Mouse (Mus musculus) monocyte, adult 5-6 weeks (primary cell): ENCODE measurements at regions not wholly inside any gene's neighbourhood (a gene's known extent, or its start where the extent isn't known, plus 50 kb on each side); places are given as distances from the start of the nearest gene placed in this dataset.

ENCODE experiments used
- ATAC-seq: fragments of 153-309, 156-312 bp; replicated peaks from 2 replicates; pipeline ENCODE4 v1.8.0; 2017; ENCODE audit warnings: mild to moderate bottlenecking; ENCODE audit not compliant: low TSS enrichment, insufficient number of reproducible peaks, severe bottlenecking, poor library complexity, low FRiP score

DNA sequence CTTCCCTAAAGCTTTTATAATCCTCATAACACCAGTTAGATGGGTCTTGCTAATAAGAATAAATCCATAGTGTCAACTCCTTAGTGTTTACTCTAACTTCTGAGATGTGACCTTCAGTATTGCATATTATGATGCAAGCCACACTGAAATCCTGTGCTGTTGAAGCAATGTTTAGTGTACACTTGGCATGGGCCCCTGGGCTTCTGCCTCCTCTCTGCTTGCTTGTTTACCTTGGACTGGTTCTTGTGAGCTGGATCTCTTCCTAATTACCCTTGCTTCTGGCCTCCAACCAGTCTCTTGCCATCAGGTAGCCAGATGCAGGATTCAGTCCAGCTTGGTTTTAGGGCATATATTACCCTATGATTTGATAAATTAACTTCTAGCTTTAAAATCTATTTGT is 57.0 kb downstream of the Rgs2 start:
- peak; percentile 56; the same call in 1 of the 2 replicates for ATAC-seq

DNA sequence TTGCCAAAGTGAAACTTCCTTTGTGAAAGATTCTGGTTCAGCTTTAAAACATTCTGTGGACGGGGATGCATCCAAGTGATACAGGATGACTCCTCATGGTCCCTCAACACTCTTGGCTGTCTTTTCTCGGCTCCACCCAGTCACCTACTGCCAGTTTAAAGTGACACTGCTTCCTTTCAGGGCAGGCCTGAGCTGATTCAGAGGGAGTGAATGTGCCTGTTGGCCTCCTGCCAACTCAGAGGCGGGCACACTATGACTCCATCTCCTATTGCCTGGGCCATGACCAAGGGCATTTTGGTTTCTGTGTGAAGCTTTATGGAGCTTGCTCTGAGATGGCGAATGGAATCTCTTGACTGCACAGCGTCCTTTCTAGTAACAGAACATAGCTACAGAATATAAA is 62.5 kb downstream of the Rgs2 start:
- ATAC-seq = peak; percentile 40; the same call in 1 of the 2 replicates

DNA sequence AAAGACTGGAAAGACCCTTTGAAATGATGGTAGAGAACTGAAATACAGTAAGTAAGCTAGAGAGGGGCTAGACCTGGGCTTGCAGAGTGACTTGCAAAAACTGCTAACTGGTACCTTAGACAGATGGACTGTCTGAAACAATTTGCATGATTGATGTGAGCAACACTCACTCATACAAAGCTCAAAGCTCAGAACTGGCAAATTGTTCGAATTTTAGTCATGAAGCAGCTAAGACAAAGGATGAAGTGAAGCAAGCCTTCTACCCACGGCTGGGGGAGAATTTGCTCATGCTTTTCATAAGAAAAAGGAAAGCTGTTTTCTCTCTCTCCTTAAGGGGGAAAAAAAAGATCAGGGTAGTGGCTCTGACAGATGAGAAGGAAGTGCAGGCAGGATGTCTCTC is 64.5 kb downstream of the Rgs2 start:
- no peak for ATAC-seq

DNA sequence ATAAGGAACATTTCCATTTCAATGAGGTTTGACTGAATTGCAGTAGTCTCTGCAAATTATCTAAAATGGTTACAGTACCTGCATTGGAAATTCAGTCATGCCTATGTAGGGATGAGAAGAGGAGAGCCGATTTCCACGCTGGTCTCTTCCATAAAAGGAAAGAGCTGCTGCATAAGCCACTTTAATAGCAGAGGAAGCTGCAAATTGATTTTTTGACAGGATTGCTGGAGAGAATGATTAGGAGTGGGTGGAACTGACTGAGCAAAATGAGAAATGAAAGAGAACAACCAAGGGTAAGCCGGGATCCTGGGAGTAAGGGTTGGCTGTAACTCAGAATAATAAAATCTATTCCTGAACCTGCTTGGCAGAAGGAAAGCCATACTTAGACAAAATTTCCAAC is 65.4 kb downstream of the Rgs2 start:
- ATAC-seq = no peak

DNA sequence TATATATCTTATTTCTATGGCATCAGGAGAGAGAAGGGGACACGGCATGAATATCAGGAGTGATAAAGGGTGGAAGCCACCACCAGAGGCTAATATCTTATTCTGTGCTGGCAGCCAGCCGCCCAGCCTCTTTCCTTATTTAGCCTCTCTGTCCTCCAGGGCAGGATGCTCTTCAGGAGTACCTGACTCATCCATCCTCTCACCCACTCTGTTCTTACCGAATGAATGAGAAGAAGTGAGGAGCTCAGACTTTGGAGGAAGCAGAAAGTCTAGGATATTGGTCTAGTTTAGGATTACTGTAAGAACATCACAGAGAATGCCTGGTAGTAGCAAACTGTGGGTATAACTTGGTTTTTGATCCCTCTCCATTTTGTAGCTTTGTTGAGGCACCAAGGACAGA is 73.2 kb downstream of the Rgs2 start:
- no peak for ATAC-seq

DNA sequence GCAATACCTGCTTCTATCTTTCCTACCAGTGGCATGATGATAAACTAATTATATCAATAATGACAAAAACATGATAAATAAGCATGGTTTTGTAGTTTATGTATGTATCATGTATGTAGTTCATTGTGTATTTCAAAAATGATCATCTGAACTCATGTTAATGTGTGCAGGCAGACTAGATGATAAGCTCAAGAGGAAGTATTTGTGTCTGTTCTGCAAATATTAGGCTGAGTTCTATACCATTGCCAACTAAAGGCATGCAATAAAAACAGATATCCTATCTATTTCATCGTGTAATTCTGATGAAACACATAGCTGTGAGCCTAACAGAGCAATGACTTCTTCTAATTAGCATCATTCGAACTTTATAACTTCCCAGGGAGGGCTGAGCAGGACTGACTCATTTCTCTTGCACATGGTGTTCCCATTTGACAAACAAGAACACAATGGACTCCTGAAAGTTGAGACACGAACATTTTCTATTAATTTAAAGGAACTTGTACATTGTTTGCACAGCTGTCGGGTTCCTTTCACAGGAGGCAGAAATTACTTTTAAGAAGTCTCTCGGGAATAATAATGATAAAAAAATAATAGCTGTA is 74.3 kb downstream of the Rgs2 start:
- ATAC-seq = peak; percentile 67; the same call in 1 of the 2 replicates

DNA sequence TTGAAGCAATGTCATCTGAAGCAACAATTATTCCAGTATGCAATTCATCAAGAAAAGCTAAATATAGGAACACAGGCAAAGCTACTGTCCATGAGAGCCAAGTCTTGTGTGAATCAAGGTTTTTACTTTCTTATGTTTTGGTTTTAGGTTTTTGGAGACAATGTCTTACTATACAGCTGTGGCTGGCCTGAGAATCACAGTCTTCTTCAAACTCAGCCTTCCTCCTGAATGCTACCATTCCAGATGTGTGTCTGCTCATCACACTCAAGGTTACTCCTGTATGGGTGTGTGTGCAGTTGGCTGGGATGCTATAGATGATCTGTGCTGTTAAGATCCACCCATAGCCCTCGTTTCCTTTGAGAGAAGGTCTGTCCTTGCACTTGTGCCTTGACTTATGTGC is 81.5 kb downstream of the Rgs2 start:
- no peak for ATAC-seq

DNA sequence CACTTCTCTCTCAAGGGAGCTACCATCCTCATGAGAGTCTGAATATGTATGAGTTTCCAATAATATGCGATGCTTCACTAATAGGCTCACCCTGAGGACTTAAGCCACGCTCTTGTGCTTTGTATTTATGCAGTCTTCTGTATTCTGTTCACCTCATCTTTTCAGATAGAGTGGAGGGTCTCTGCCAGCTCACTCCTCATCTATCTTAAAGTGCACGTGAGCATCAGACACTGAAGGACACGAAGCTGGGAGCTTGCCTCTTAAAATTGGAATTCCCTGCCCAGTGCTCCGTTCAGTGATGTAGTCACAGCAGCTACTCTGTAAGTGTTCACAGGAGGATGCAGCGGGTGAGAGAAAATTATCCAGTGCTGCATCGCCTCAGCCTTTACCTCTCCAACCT is 83.7 kb downstream of the Rgs2 start:
- no peak for ATAC-seq

DNA sequence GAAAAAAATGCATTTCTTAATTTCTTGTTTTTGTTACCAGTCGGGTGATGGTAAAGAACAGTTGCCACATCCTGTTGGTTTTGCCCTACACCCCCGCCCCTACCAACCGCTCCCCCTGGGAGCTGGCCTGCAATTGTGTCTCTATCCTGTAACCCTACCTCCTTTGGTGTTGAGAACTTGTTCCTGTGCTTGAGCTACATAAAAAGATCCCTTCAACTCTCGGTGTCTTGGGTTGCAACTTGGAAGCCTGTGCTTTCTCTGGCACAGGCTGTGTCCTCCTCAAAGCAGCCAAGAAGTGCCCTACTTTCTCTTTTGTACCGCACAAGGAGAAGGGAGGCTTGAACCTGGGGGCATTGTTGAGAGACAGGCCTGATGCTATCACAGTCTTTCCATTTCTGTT is 85.0 kb downstream of the Rgs2 start:
- ATAC-seq = peak; percentile 41; the same call in 1 of the 2 replicates

DNA sequence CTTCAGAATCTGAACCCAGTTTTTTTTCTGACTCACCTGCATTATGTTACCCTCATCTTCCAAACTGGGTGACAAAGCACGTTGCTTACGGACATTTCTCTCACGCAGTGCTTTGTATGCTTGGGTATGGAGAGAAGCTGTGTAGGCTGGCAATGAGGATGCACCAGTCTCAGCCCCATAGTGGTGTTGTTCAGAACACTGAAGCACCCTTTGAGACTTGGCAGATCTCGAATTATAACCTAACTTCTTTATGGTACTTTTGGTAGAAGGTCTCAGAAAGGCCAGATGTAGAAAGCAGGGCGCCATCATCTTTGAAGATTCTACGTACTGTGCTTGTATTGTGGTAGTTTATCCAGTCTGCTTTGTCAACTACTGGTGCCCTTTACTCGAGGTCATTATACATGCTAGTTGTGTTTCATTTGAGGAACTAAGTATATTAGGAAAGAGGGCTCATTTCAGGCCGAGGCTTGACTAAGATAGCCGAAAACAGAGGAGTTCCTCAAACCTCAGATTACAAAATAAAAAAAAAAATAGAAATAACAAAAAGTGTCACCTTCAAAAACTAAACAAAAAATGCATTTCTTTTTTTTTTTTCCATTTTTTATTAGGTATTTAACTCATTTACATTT is 85.7 kb downstream of the Rgs2 start:
- peak; percentile 63 for ATAC-seq

DNA sequence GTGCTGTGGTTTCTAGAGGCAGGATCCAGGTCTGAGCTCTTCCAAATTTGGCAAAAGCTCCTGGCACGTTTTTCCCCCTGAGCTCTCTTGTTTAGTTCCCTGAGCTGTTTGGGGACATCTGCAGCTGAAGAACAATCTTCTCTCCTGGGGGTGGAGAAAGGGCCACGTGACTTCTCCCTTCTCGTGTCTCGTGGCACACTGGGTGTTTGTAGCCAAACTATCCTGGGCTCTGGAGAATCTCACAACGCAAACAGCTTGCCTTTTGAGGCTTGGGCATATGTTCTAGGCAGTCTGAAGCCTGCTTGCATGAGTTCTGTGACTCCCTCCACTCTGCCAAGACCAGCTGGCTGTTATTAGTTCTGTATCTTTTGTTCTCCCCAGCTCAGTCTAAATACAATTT is 86.3 kb downstream of the Rgs2 start:
- peak; percentile 44 for ATAC-seq

DNA sequence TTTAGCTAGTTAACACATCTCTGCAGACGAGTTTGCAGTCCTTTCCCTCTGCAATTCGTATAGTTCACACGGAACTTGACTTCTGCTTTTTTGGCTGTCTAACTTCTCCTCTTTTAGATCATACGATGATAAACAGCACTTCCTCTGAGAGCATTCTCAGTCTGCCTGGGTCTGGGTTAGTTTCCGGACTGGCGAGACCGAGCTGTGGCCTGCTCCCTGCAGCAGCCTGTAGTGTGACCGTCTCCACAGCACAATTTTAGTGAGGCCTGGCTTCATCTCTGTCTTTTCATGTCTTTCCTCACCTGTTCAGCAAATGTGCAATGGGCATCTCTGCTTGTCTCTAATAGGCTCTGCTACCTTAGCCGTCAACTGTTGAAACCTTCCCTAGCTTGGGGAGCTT is 87.4 kb downstream of the Rgs2 start:
- ATAC-seq = peak; percentile 86

DNA sequence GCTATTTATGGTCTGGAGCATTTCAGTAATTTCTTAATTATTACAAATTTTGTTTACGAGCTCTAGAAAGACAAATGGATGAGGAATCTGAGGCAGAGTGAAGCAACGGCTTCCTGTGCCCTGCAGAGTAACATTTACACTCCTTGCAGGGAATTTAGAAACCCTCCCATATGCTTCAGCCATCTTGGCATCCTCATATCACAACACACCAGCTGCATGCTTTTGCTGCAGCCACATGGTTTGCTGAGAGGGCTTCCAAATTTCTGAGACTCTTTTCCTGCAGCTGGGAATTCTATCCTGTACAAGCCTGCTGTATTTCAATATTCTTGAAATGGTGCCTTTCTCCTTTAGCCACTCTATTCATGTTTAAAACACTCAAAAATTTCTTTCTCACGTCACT is 91.4 kb downstream of the Rgs2 start:
- ATAC-seq = no peak

DNA sequence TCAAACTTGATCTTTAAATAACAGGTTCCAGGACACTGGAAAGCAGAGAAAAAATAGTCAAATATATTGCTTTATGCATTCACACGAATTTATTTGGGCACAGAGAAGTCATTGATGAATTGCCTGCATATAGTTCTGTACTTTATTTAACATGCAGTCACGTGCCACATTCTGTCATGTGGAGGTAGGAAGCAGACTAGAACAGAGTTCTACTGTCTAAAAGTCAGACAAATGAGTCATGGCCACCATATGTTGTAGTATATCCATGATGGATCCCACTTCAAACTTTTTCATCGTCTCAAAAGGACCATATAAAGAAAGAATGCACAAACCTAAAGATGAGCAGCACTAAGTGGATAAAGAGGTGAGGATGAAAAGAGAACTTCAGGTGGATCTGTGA is 92.7 kb downstream of the Rgs2 start:
- no peak for ATAC-seq

DNA sequence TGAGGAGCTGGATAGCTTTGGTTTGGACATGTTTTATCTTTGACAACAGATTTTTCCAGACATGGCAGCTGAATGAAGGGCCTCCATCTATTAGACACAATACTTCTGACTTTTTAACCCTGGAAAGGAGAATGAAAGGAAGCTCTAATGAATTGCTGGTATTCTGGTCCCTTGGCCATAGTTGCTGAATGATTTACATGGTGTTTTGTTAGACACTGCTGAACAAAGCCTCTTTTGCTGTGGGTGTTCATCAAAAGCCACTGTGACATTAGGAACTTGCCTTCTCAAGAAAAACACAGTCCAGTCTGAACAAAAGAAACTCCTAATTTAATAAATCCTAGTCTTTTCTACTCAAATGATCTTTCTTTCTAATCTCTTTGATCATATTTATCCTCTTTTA is 93.4 kb downstream of the Rgs2 start:
- no peak for ATAC-seq

DNA sequence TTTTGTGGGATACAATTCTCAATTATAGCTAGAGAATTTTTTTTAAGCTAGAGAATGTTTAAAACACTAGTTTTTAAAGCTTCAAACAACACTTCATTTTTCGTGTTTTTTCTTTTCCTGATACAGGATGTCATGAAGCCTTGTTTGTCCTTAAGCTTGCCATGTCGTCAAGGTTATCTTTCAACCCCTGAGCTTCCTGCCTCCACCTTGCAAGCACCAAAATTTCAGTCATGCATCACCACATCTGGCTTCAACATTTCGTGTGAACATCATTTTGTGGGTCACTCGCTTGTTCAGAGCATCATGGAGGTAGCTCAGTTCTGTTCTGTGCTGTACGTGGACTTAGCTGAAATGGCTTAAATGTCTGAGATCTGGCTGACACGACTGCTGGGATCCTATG is 96.6 kb downstream of the Rgs2 start:
- no peak for ATAC-seq

DNA sequence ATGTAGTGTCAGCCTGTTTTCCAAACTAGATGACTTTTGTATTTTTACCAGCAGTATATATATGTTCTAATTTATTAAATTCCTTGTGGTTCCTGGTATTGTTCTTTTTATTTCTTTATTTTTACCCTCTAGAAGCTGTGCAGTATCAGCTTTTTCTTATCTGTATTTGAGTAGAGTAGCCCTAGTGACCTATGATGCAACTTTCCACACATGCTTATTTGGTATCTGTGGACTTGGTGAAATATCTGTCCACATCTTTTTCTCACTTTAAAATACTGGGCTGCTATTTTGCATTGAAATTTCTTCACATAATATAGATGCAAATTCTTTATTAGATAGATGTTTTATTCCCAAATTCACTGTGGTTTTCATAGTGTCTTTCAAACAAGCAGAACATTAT is 97.1 kb downstream of the Rgs2 start:
- ATAC-seq = no peak

DNA sequence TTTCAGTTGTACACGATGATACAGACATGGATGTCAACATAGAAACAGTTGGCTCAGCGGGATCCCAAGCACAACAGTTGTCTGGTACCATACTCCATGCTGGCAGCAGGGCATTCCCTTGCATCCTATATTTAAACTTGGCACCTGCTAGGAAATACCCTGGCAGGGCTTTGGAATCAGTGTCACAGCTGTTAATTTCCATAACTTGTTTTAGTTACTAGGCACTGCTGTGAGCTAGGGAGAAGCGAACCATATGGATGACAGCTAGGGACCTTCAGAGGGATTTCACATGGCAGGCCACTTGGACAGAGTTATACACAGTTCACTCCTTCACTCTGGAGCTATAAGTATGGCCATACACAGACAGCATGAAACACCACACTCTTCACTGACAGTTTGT is 100.0 kb downstream of the Rgs2 start:
- ATAC-seq = no peak

DNA sequence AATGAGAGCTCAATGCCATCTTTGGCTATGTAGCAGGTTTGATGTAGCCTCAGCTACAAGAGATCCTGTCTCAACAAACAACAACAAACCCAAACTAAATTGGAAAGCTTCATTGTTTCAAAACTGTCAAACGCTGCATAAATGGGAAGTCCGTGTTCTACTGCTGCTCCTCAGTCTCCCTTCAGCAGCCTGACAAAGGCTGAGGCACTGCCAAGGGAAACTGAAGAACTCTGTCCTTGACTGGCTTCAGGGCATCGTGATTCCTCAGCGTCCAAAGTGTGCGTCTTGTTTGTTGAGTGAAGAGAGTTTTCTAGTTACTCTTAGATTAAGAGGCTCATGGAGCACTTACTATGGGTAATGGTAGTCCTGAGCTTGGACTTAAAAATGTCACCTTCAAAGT is 100.7 kb downstream of the Rgs2 start:
- no peak for ATAC-seq

DNA sequence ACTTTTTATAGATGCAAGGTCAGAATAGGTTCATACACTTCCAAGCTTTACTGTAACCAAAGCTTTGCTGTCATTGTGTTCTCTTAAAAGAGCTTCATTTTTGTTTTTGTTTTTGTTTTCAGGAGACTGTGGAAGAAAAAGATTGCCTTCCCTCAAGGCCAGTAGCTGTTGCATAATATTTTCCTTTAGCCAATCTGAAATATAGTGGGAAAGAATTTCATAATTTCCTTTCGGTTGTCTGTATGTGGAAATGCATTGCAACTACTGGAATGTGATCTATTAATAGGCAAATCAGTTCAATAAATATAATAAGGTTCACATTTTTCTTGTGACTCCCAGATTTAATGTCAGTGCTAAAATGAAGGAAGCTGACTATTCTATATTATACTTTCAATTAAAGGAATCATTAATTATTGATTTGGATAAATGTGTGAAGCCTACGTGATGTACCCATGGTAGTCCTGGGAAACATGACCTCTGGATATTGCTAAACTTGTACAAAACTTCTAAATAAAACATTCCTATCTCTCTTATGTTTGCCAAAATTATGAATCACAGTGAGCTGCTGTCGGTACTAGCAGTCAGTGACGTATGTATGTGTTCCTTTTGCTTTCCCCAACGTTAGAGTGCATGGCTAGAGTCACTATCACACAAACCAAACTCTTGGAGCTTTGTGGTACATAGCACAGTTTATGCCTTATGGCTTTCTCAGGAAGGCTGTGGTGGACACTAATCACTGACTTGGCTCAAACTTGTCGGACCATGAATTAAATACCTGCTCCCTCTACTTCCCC is 102.6 kb downstream of the Rgs2 start:
- no peak for ATAC-seq
